ENCODE assay signal across 25 mouse cellular contexts in the genomic region with DNA sequence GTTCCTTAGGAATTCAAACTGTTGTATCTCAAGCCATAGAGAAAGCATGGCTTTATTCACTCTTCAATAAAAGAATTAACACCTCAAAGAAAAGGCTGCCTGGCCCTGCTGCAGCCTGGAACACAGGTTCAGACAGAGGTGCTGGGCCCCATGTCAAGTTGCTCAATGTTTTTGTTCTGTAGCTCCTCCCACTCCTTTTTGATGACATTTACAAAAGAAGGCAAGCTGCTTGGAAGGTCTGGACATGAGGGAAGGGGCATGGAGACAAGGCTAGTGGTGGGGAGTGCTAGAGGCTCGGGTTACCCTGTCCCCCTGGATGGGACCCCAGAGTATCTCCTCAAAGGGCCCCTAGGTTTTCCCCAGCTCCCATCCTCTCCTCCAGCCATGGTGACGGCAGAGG. TPM values are rescaled to one million over a fixed set of nuclear protein-coding genes. Genes with fewer than 3 reads are reported as not detected.
A peak's percentile ranks its signal among the peaks of the same experiment; 100 is the strongest.
DNase-seq lines count a peak whose midpoint lies in the region; ATAC-seq lines count a peak whose summit lies in the region.
"Had no signal": no experiment of that assay in that cellular context is flagged by ENCODE, and none has a peak within 500 bp of the region (broad histone marks: within the 10 kb centered on the region; RNA-seq: fewer than 3 reads in every experiment).

No protein-coding gene starts in this region.

- ATAC-seq in hindbrain, embryonic 16.5 days, result no peak
- ATAC-seq: intestine, postnatal 0 days; liver, embryonic 12.5 days had no signal

- H3K9me3 ChIP-seq in hindbrain, embryonic 10.5 days, result no peaks in the 10 kb centered on the region
- H3K9me3 ChIP-seq in hindbrain, embryonic 16.5 days (ENCODE audit: control insufficient read depth, low read length), result no peaks in the 10 kb centered on the region
- H3K9me3 ChIP-seq: limb, embryonic 12.5 days; liver, embryonic 12.5 days had no signal

- no peak overlapping the region for H3K4me2 ChIP-seq in hindbrain, embryonic 16.5 days (ENCODE audit: low read length)
- H3K4me2 ChIP-seq: heart, embryonic 11.5 days; limb, embryonic 12.5 days; liver, embryonic 12.5 days had no signal

- peak; percentile 4 for DNase-seq in hindbrain, embryonic 10.5 days (ENCODE audit: low spot score)
- DNase-seq in ES-CJ7 (ENCODE audit: low read depth, low spot score) (peak; percentile 25), R1 (ENCODE audit: low read depth, low spot score) (peak; percentile 56)
- peak; percentile 13 for DNase-seq in embryo, embryonic 9.5 days (ENCODE audit: extremely low spot score)
- no peak for DNase-seq in adrenal gland, postnatal 25 days
- DNase-seq in lung, postnatal 4 days, result no peak
- DNase-seq: adrenal gland, postnatal 14 days; B cell, adult 2 months; cerebellum, adult 9-11 months; gastrocnemius, postnatal 10 days; heart, postnatal 10 days; kidney, postnatal 36 days; layer of hippocampus, postnatal 36 days; lung, adult 18-20 months; lung, postnatal 10 days; retina, postnatal 1 day; right cerebral cortex, postnatal 25 days; spleen, adult 18-20 months; thymus, postnatal 14 days had no signal

- H3K4me3 ChIP-seq in hindbrain, embryonic 10.5 days, result no peak overlapping the region
- no peak overlapping the region for H3K4me3 ChIP-seq in hindbrain, embryonic 16.5 days (ENCODE audit: low read length)
- H3K4me3 ChIP-seq: limb, embryonic 12.5 days; liver, embryonic 12.5 days had no signal

- H3K9ac ChIP-seq in hindbrain, embryonic 16.5 days (ENCODE audit: low read depth, low read length), result no peak overlapping the region
- H3K9ac ChIP-seq: limb, embryonic 12.5 days; liver, embryonic 12.5 days had no signal

- H3K4me1 ChIP-seq in hindbrain, embryonic 10.5 days (replicated peaks), result peaks cover 8% of the 10 kb centered on the region
- no peaks in the 10 kb centered on the region for H3K4me1 ChIP-seq in hindbrain, embryonic 16.5 days (ENCODE audit: control insufficient read depth, insufficient read depth, low read depth, low read length)
- H3K4me1 ChIP-seq: limb, embryonic 12.5 days; liver, embryonic 12.5 days had no signal

- H3K27ac ChIP-seq in hindbrain, embryonic 10.5 days, result no peak overlapping the region
- H3K27ac ChIP-seq in hindbrain, embryonic 16.5 days (ENCODE audit: low read depth, low read length), result no peak overlapping the region
- H3K27ac ChIP-seq: limb, embryonic 12.5 days; liver, embryonic 12.5 days had no signal

- no peaks in the 10 kb centered on the region for H3K27me3 ChIP-seq in hindbrain, embryonic 10.5 days (ENCODE audit: insufficient read depth, poor library complexity, severe bottlenecking)
- H3K27me3 ChIP-seq in hindbrain, embryonic 16.5 days (replicated peaks; ENCODE audit: control insufficient read depth, insufficient read depth, low read length), result no peaks in the 10 kb centered on the region
- H3K27me3 ChIP-seq: CH12.LX; limb, embryonic 12.5 days; liver, embryonic 12.5 days had no signal

- 14% methylated on average over 2 of the region's 2 CpGs for WGBS in hindbrain, embryonic 10.5 days
- 20% methylated on average over 2 of the region's 2 CpGs for WGBS in hindbrain, embryonic 16.5 days

- no peaks in the 10 kb centered on the region for H3K36me3 ChIP-seq in hindbrain, embryonic 10.5 days
- H3K36me3 ChIP-seq in hindbrain, embryonic 16.5 days (ENCODE audit: control insufficient read depth, insufficient read depth, low read length), result no peaks in the 10 kb centered on the region
- H3K36me3 ChIP-seq: limb, embryonic 12.5 days; liver, embryonic 12.5 days had no signal

RNA-seq across cellular contexts. Expression of gene Eif3m, which starts 35.2 kb away (rescaled TPM):
- polyA plus RNA-seq in hindbrain, embryonic 10.5 days (2016; fragmentation: Nextera tagmentation; extraction: Ambion mirVana), result 284 and 304 TPM in 2 replicates
- polyA plus RNA-seq in hindbrain, embryonic 16.5 days (2015; fragmentation: Nextera tagmentation; extraction: Ambion mirVana), result 154 and 160 TPM in 2 replicates
- total RNA-seq in adrenal gland, postnatal 25 days (2021), result 132 and 150 TPM in 2 replicates

Comparison
In these comparisons a context has a peak if more than half of its experiments do, and no peak if none do; other contexts are left out.
1. DNase-seq: peak in hindbrain, embryonic 10.5 days (single experiment), ES-CJ7 (single experiment), R1 (single experiment) and embryo, embryonic 9.5 days (single experiment); none in adrenal gland, postnatal 25 days (single experiment) and lung, postnatal 4 days (0 of 2).